In genomic region chr1:150099374-150099773, GRCm38 (mm10) we compare ENCODE assay signal across 8 mouse cellular contexts. TPM values are rescaled to one million over a fixed set of nuclear protein-coding genes. Genes with fewer than 3 reads are reported as not detected.
DNase-seq lines count a peak whose midpoint lies in the region; ATAC-seq and TF ChIP-seq lines count a peak whose summit lies in the region.

No protein-coding gene starts in this region.

- H3K4me2 ChIP-seq in lung, embryonic 16.5 days (ENCODE audit: low read depth, low read length) = peak overlapping the region; percentile 77
- H3K4me2 ChIP-seq in embryonic facial prominence, embryonic 14.5 days (ENCODE audit: low read depth, low read length) = peak overlapping the region; percentile 87
- peak overlapping the region; percentile 93 for H3K4me2 ChIP-seq in limb, embryonic 14.5 days (replicated peaks; ENCODE audit: low read depth, low read length, severe bottlenecking)
- H3K4me2 ChIP-seq in stomach, embryonic 14.5 days (replicated peaks; ENCODE audit: low read depth, low read length) = peak overlapping the region; percentile 91

- no peaks in the 10 kb centered on the region for H3K36me3 ChIP-seq in lung, embryonic 16.5 days (ENCODE audit: control insufficient read depth, insufficient read depth, low read length)
- H3K36me3 ChIP-seq in embryonic facial prominence, embryonic 14.5 days (ENCODE audit: control insufficient read depth, insufficient read depth, low read length) = no peaks in the 10 kb centered on the region
- no peaks in the 10 kb centered on the region for H3K36me3 ChIP-seq in limb, embryonic 14.5 days (ENCODE audit: control insufficient read depth, insufficient read depth, low read length)
- H3K36me3 ChIP-seq in stomach, embryonic 14.5 days (ENCODE audit: control insufficient read depth, insufficient read depth, low read length) = no peaks in the 10 kb centered on the region

- no peak overlapping the region for H3K27ac ChIP-seq in lung, embryonic 16.5 days (ENCODE audit: low read length)
- no peak overlapping the region for H3K27ac ChIP-seq in embryonic facial prominence, embryonic 14.5 days (replicated peaks; ENCODE audit: low read depth, low read length)
- H3K27ac ChIP-seq in limb, embryonic 14.5 days (replicated peaks; ENCODE audit: low read depth, low read length) = no peak overlapping the region
- H3K27ac ChIP-seq in stomach, embryonic 14.5 days (ENCODE audit: low read length) = no peak overlapping the region

- WGBS in lung, embryonic 16.5 days = 2% methylated on average over 9 of the region's 9 CpGs
- WGBS in embryonic facial prominence, embryonic 14.5 days = 2% methylated on average over 9 of the region's 9 CpGs
- 2% methylated on average over 9 of the region's 9 CpGs for WGBS in limb, embryonic 14.5 days
- 3% methylated on average over 9 of the region's 9 CpGs for WGBS in stomach, embryonic 14.5 days

- peak; percentile 48 for ATAC-seq in lung, embryonic 16.5 days (ENCODE audit: low read depth)
- no peak; the same call in 1 of the 2 replicates for ATAC-seq in embryonic facial prominence, embryonic 14.5 days (ENCODE audit: low read depth)
- peak; percentile 21; the same call in 1 of the 2 replicates for ATAC-seq in limb, embryonic 14.5 days (ENCODE audit: low FRiP score, low read depth)
- peak; percentile 42; the same call in 1 of the 2 replicates for ATAC-seq in stomach, embryonic 14.5 days (ENCODE audit: insufficient number of reproducible peaks, insufficient read depth, low FRiP score, low read depth)
- ATAC-seq in activated CD4-positive, CD25-positive, alpha-beta regulatory T cell, adult 4 months = no peak

- H3K9ac ChIP-seq in lung, embryonic 16.5 days (ENCODE audit: low read length) = peak overlapping the region; percentile 34
- peak overlapping the region; percentile 63 for H3K9ac ChIP-seq in embryonic facial prominence, embryonic 14.5 days (ENCODE audit: low read depth, low read length)
- H3K9ac ChIP-seq in limb, embryonic 14.5 days (ENCODE audit: low read depth, low read length, severe bottlenecking) = peak overlapping the region; percentile 57
- peak overlapping the region; percentile 37 for H3K9ac ChIP-seq in stomach, embryonic 14.5 days (replicated peaks; ENCODE audit: low read depth, low read length)

- H3K4me1 ChIP-seq in lung, embryonic 16.5 days (replicated peaks; ENCODE audit: control insufficient read depth, insufficient read depth, low read length) = peaks cover 3% of the 10 kb centered on the region; the same call in 1 of the 2 replicates
- H3K4me1 ChIP-seq in embryonic facial prominence, embryonic 14.5 days (ENCODE audit: control insufficient read depth, insufficient read depth, low read length) = peaks cover 4% of the 10 kb centered on the region; the same call in 1 of the 2 replicates
- peaks cover 6% of the 10 kb centered on the region; the same call in 1 of the 2 replicates for H3K4me1 ChIP-seq in limb, embryonic 14.5 days (ENCODE audit: control insufficient read depth, insufficient read depth, low read length)
- H3K4me1 ChIP-seq in stomach, embryonic 14.5 days (ENCODE audit: control insufficient read depth, insufficient read depth, low read length) = no peaks in the 10 kb centered on the region

- H3K27me3 ChIP-seq in lung, embryonic 16.5 days (ENCODE audit: control insufficient read depth, insufficient read depth, low read depth, low read length) = no peaks in the 10 kb centered on the region
- no peaks in the 10 kb centered on the region for H3K27me3 ChIP-seq in embryonic facial prominence, embryonic 14.5 days (replicated peaks; ENCODE audit: control insufficient read depth, insufficient read depth, low read length)
- no peaks in the 10 kb centered on the region for H3K27me3 ChIP-seq in limb, embryonic 14.5 days (ENCODE audit: control insufficient read depth, insufficient read depth, low read length)
- H3K27me3 ChIP-seq in stomach, embryonic 14.5 days (ENCODE audit: control insufficient read depth, insufficient read depth, low read length) = no peaks in the 10 kb centered on the region

- no peaks in the 10 kb centered on the region for H3K9me3 ChIP-seq in lung, embryonic 16.5 days (ENCODE audit: control insufficient read depth, low read length)
- no peaks in the 10 kb centered on the region for H3K9me3 ChIP-seq in embryonic facial prominence, embryonic 14.5 days (ENCODE audit: control insufficient read depth, low read length)
- no peaks in the 10 kb centered on the region for H3K9me3 ChIP-seq in limb, embryonic 14.5 days (ENCODE audit: control insufficient read depth, low read length)
- no peaks in the 10 kb centered on the region for H3K9me3 ChIP-seq in stomach, embryonic 14.5 days (ENCODE audit: control insufficient read depth, low read depth, low read length)

- no peak for TF ChIP-seq POLR2A in limb, embryonic 14.5 days (IDR thresholded peaks at IDR 0.05; ENCODE audit: borderline replicate concordance, extremely low read depth, insufficient read depth, insufficient read length)

- no peak for DNase-seq in lung, postnatal 25 days (ENCODE audit: low spot score)
- peak; percentile 3 for DNase-seq in embryonic facial prominence, embryonic 14.5 days (ENCODE audit: low spot score)
- no peak for DNase-seq in limb, embryonic 14.5 days (ENCODE audit: low spot score)
- no peak for DNase-seq in thymus, adult 18-20 months
- no peak for DNase-seq in left cerebral cortex, adult 8-10 months (ENCODE audit: low spot score in 2 of 2)

- peak overlapping the region; percentile 47 for H3K4me3 ChIP-seq in lung, embryonic 16.5 days (ENCODE audit: low read length)
- H3K4me3 ChIP-seq in embryonic facial prominence, embryonic 14.5 days (ENCODE audit: low read depth, low read length) = peak overlapping the region; percentile 48
- peak overlapping the region; percentile 47 for H3K4me3 ChIP-seq in limb, embryonic 14.5 days (replicated peaks; ENCODE audit: low read length)
- H3K4me3 ChIP-seq in stomach, embryonic 14.5 days (ENCODE audit: low read depth, low read length) = peak overlapping the region; percentile 41

RNA-seq across cellular contexts. Expression of gene Ptgs2, which starts 0.5 kb away (rescaled TPM):
- 0.10 and 0.15 TPM in 2 replicates for polyA plus RNA-seq in lung, embryonic 16.5 days (2015; fragmentation: Nextera tagmentation; extraction: Ambion mirVana)
- 0.35 and 0.54 TPM in 2 replicates for polyA plus RNA-seq in embryonic facial prominence, embryonic 14.5 days (2014; fragmentation: Nextera tagmentation; extraction: Ambion mirVana)
- polyA plus RNA-seq in limb, embryonic 14.5 days (2012; rRNA removed) = 0.40 and 0.43 TPM in 2 replicates
- 0.17 and 0.21 TPM in 2 replicates for polyA plus RNA-seq in limb, embryonic 14.5 days (2014; fragmentation: Nextera tagmentation; extraction: Ambion mirVana)
- polyA plus RNA-seq in stomach, embryonic 14.5 days (2014; fragmentation: Nextera tagmentation; extraction: Ambion mirVana) = 0.27 and 0.50 TPM in 2 replicates
- 10 to 100 TPM in 1 of 4 experiments, 1 to 10 TPM in 3; 8.2 to 11.6 (median 9.0) TPM for total RNA-seq in left cerebral cortex, adult 8-10 months (2022)
- polyA plus RNA-seq in activated CD4-positive, CD25-positive, alpha-beta regulatory T cell, adult 4 months (2017; shearing (Covaris generic)) = not detected

Comparison
In these comparisons a context has a peak if more than half of its experiments do, and no peak if none do; other contexts are left out.
1. ATAC-seq: peak in lung, embryonic 16.5 days (single experiment), limb, embryonic 14.5 days (single experiment) and stomach, embryonic 14.5 days (single experiment); none in embryonic facial prominence, embryonic 14.5 days (single experiment) and activated CD4-positive, CD25-positive, alpha-beta regulatory T cell, adult 4 months (single experiment).
2. Peak in every context shown above with its lines, with median percentiles within 50 percentile points of each other: H3K4me2 ChIP-seq, H3K4me3 ChIP-seq and H3K9ac ChIP-seq.